Mouse (Mus musculus) G1E (cell line): Measurements from ENCODE around the gene Meltf. TPM values are rescaled to one million over a fixed set of nuclear protein-coding genes. Genes with fewer than 3 reads are reported as not detected.

Source experiments
- ATAC-seq: 2 replicates; pipeline ENCODE4 v1.8.0; 2016; ENCODE audit warnings: mild to moderate bottlenecking; ENCODE audit not compliant: insufficient number of reproducible peaks, poor library complexity, low FRiP score, severe bottlenecking; ENCODE audit errors: extremely low read depth
- DNase-seq: peaks from one replicate; pipeline ENCODE4 v3.0.0; 2012; ENCODE audit warnings: low spot score
- H3K27me3 ChIP-seq: 2 replicates; pipeline ENCODE4 v1.6.1; 2012; ENCODE audit warnings: mild to moderate bottlenecking, low read length, inconsistent platforms; ENCODE audit not compliant: insufficient read depth
- H3K36me3 ChIP-seq: replicated peaks from 2 replicates; pipeline ENCODE3; 2012; ENCODE audit warnings: mild to moderate bottlenecking, inconsistent platforms
- H3K4me1 ChIP-seq: 2 replicates; pipeline ENCODE4 v1.6.1; 2012; ENCODE audit warnings: low read depth, low read length, inconsistent platforms, mixed read lengths; ENCODE audit not compliant: insufficient read depth
- H3K4me3 ChIP-seq: 2 replicates; pipeline ENCODE4 v1.5.1; 2012; ENCODE audit warnings: low read depth, mild to moderate bottlenecking, inconsistent platforms, low read length, moderate library complexity, mixed read lengths
- H3K9me3 ChIP-seq: replicated peaks from 2 replicates; pipeline ENCODE4 v1.6.1; 2012; ENCODE audit warnings: inconsistent platforms
- CTCF ChIP-seq: IDR thresholded peaks from 2 replicates; pipeline ENCODE4 v1.5.1; 2012; ENCODE audit warnings: low read depth, low read length, inconsistent platforms, mixed read lengths
- GATA1 ChIP-seq: IDR thresholded peaks from 2 replicates; pipeline ENCODE4 v1.6.1; 2012; ENCODE audit warnings: borderline replicate concordance, low read length, inconsistent platforms, mixed read lengths
- GATA2 ChIP-seq: IDR thresholded peaks from 2 replicates; pipeline ENCODE4 v1.6.1; 2012; ENCODE audit warnings: low read depth, low read length, inconsistent platforms, borderline replicate concordance
- POLR2AphosphoS5 ChIP-seq: IDR thresholded peaks from 2 replicates; pipeline ENCODE4 v1.6.1; 2012; ENCODE audit warnings: low read depth, low read length, inconsistent platforms; ENCODE audit not compliant: insufficient replicate concordance
- TAL1 ChIP-seq: conservative IDR thresholded peaks from 2 replicates; pipeline ENCODE4 v1.6.1; 2012; ENCODE audit warnings: low read depth, low read length, inconsistent platforms, mixed read lengths
- polyA plus RNA-seq: library from polyadenylated mRNA; stranded (reverse); fragments of >175 nt; gene quantifications from 2 replicates; pipeline ENCODE4 v1.2.3, GENCODE M21; 2012
- total RNA-seq, 2 experiments: library from RNA; stranded (forward) in 1 of 2; stranded (reverse) in 1 of 2; fragments of 200-1000 nt in 1 of 2; fragments of >200 nt in 1 of 2; fragmentation: Nextera tagmentation in 1 of 2; gene quantifications; 2 replicates each; pipeline ENCODE4 v1.2.3; 2014 to 2017

The Meltf gene
- total and polyA plus RNA-seq, 3 experiments: 0.05 TPM; not detected in 2

GRCm38 (mm10) chr16:31918248-31918724 lies 39.7 kb downstream of the Meltf start:
- Histone ChIP-seq H3K4me3 (no peak overlapping the region), H3K36me3 (no peaks in the 10 kb centered on the region), H3K9me3 (no peaks in the 10 kb centered on the region), H3K4me1 (peaks cover 7% of the 10 kb centered on the region; the same call in 1 of the 2 replicates), H3K27me3 (peaks cover 30% of the 10 kb centered on the region)
- ATAC-seq: no peak; the same call in 1 of the 2 replicates
- DNase-seq: peak; percentile 50
- TF ChIP-seq TAL1: no peak
- TF ChIP-seq CTCF: peak; percentile 63

GRCm38 (mm10) chr16:31924368-31924767 lies 45.8 kb downstream of the Meltf start:
- Histone ChIP-seq H3K4me1 (peaks cover 2% of the 10 kb centered on the region; the same call in 1 of the 2 replicates), H3K27me3 (peaks cover 30% of the 10 kb centered on the region), H3K36me3 (no peaks in the 10 kb centered on the region), H3K4me3 (no peak overlapping the region), H3K9me3 (no peaks in the 10 kb centered on the region)
- ATAC-seq: no peak
- no peak for DNase-seq
- TF ChIP-seq POLR2AphosphoS5 (no peak), GATA2 (no peak), CTCF (no peak), TAL1 (no peak), GATA1 (no peak)

DNA sequence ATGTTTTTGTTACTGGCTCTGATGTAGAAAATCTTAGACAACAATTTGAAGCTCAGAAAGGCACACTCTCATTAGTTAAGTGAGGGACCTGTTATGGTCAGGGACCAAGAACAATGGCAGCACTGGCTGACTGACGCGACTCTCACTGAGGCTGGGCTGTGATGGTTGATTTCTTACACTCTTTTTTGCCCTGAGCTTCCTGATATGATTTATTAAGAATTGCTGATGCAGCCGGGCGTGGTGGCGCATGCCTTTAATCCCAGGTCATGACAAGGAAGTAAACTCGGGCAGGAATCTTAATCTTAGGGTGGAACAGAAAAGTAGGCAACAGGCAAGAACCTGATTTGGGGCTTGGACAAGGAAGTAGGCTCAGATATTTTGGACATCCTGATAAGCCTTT lies 47.5 kb downstream of the Meltf start:
- Histone ChIP-seq H3K9me3 (no peaks in the 10 kb centered on the region), H3K4me3 (no peak overlapping the region), H3K27me3 (peaks cover 38% of the 10 kb centered on the region), H3K36me3 (no peaks in the 10 kb centered on the region), H3K4me1 (peaks cover 2% of the 10 kb centered on the region; the same call in 1 of the 2 replicates)
- TF ChIP-seq TAL1: no peak
- TF ChIP-seq GATA1: no peak
- TF ChIP-seq GATA2: no peak
- TF ChIP-seq POLR2AphosphoS5: no peak
- no peak for TF ChIP-seq CTCF
- no peak for DNase-seq
- ATAC-seq: no peak

- no peak overlapping the region for H3K4me3 ChIP-seq
- peaks cover 40% of the 10 kb centered on the region for H3K27me3 ChIP-seq
- H3K4me1 ChIP-seq: peaks cover 4% of the 10 kb centered on the region
- TF ChIP-seq GATA1 (no peak), TAL1 (no peak), CTCF (no peak), GATA2 (no peak), POLR2AphosphoS5 (no peak)
- no peaks in the 10 kb centered on the region for H3K36me3 ChIP-seq
- DNase-seq (no peak), ATAC-seq (no peak)
- H3K9me3 ChIP-seq: no peaks in the 10 kb centered on the region
These were observed 48.1 kb downstream of the Meltf start for GRCm38 (mm10) chr16:31926547-31927182.

DNA sequence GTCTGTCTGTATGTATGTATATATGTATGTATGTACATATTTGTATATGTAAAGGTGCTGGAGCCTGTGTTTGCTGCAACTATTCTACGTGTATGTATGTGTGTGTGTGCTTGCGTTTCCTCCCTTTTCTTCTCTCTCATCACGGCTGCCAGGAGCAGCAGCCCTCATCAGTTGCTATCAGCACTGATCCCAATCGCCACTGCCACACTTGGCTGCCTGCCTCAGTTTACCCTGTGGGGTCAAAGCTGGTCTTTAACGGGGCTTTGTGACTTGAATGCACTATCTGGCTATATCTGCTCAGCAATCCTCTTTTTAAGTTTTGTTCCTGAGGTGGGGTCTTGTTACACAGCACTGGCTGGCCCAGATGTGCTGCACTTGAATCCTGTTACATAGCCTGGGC lies 48.8 kb downstream of the Meltf start:
- Histone ChIP-seq H3K4me1 (peaks cover 4% of the 10 kb centered on the region), H3K36me3 (no peaks in the 10 kb centered on the region), H3K27me3 (peaks cover 35% of the 10 kb centered on the region), H3K9me3 (no peaks in the 10 kb centered on the region), H3K4me3 (no peak overlapping the region)
- ATAC-seq (no peak), DNase-seq (no peak)
- TF ChIP-seq GATA2 (no peak), CTCF (no peak), POLR2AphosphoS5 (no peak)

- H3K4me3 ChIP-seq: no peak overlapping the region
- H3K4me1 ChIP-seq: peaks cover 11% of the 10 kb centered on the region
- no peak for DNase-seq
- ATAC-seq: no peak
- no peaks in the 10 kb centered on the region for H3K36me3 ChIP-seq
- no peak for TF ChIP-seq GATA1
- no peak for TF ChIP-seq CTCF
- TF ChIP-seq POLR2AphosphoS5: no peak
- no peak for TF ChIP-seq GATA2
- TF ChIP-seq TAL1: no peak
- H3K27me3 ChIP-seq: peaks cover 54% of the 10 kb centered on the region
- H3K9me3 ChIP-seq: no peaks in the 10 kb centered on the region
These were observed 52.7 kb downstream of the Meltf start for GRCm38 (mm10) chr16:31931330-31931729.

DNA sequence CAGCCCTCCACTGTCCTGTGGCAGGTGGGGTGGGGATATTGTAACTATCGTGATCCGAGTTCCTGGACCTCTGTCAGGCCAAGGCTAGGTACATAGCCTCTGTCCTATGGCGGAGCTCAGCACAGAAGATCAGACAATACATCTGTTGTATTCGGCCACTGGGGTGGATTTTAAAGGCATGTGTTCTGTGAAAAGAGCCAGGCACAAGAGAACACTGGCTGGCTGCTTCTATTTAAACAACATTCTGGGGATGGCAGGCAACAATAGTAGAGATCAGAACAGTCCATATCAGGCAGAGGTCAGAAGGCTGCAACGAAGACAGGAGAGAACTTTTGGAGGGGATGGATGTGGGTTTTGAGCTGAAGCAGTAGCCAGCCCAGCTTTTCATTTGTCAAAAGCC lies 53.6 kb downstream of the Meltf start:
- ATAC-seq (no peak), DNase-seq (no peak)
- Histone ChIP-seq H3K4me3 (no peak overlapping the region), H3K4me1 (peaks cover 11% of the 10 kb centered on the region), H3K27me3 (peaks cover 57% of the 10 kb centered on the region), H3K36me3 (no peaks in the 10 kb centered on the region), H3K9me3 (no peaks in the 10 kb centered on the region)
- TF ChIP-seq GATA1 (no peak), GATA2 (no peak), POLR2AphosphoS5 (no peak), CTCF (no peak), TAL1 (no peak)
